Mouse (Mus musculus): ENCODE results near the gene Rps28.
"Not testable (repeated sequence)": the region's sequence is repeated elsewhere in the genome, so short reads cannot be mapped to it uniquely, and the experiment has no call there.

Rps28 gene

DNA sequence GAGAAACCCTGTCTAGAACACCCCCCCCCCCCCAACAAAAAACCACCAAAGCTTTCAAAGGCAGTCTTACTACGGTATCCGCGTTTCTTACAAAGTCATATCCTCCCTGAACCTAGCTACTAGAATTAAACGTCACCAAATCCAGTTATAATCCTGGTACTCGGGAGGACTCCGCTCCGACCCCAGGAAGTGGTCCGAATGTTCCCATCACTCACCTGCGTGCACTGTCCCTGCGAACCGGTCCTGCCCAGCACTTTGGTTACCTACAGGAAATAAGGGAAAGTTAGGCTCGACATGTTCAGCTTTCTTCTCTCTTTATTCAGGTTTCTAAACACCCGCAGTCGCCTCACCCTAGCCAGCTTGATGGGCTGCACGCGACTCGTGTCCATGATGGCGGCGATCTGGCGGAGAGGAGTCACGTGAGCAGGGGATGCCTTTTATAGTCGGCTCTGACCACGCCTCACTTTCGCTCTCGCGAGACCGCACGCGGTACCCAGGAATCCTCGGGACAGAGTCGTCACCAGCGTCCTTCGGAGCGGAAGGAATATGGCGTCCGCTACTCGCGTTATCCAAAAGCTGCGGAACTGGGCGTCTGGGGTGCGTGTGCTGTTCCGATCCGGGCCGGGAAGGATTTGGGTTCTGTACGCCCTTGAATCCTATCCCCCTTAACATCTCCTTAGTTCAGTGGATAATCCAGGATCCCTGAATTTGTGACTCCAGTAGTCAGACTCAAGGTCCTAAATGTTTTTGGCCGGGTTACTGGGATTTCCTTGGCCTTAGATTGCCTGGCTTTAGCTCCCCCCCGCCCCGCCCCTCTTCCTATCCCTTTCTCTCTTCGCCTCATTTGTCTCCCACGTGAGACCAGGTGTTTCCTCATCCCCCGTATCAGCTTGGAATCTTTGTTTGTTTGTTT lies at the start of gene Rps28, which contains the start of gene Ndufa7:
Gene Rps28, minus strand, starts transcription at position 479 of the 913 bp plus-strand sequence.
Gene Ndufa7, plus strand, starts transcription at position 489 of the 913 bp plus-strand sequence.
- in situ Hi-C loops (cut with MboI, MseI): no loop called here

GRCm38 (mm10) chr17:33873537-33873936 lies 49.2 kb upstream of the Rps28 start, which contains the start of gene Gm7029:
Gene Gm7029, plus strand, starts transcription at chr17:33873837.
- in situ Hi-C loops (cut with MboI, MseI): not testable (repeated sequence)

DNA sequence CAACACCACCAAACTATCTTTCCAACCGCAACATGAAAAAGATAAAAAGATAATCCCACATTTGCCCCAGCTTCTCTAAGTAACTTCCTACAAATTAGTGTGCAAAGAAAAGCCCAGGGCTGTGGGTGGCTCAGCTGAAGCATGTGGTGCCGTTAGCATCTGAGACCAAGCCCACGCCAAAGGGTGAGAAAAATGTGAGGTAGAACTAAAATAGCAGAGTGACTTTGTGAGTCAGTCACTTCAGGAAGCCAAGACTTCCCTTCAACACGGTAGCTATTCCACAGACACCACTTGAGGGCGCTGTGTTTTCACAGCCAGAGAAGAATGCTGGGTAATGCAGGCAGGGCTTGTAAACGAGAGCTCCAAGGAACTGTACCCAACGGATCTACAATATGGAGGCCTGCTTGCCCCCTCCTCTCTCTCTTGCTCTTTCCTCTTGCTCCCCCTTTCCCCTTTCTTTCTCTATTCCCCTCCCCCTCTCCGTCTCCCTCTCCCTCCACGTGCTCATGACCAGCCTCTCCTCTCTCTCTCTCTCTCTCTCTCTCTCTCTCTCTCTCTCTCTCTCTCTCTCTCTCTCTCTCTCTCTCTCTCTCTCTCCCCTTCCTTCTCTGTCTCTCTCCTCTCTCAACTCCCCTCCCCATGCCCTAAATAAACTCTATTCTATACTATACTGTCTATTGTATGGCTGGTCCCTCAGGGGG lies 41.1 kb upstream of the Rps28 start:
- in situ Hi-C loops (cut with MboI, MseI): no loop called here

DNA sequence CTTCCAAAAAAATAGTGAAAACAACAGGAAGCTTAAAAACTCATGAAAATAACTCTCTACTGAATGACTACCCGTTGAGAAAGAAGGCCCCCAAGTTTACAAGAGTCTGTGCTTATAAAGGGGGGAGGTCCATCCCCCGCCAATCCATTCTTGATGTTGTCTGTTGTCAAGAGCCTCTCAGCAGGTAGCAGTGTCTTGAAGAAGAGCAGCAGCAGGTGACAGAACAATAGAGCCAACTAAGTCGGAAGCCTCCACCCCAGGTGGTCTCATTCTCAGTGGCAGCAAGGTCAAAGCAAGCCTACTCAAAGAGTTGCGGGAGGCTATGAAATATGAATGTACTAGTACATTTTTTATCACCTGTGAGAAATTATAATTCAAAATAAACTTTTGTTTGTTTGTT lies 33.5 kb upstream of the Rps28 start:
- in situ Hi-C loops (cut with MboI, MseI): no loop called here

GRCm38 (mm10) chr17:33851331-33851730 lies 27.0 kb upstream of the Rps28 start:
- in situ Hi-C loops (cut with MboI, MseI): no loop called here

- in situ Hi-C loops (cut with MboI, MseI): no loop called here
Measured at GRCm38 (mm10) chr17:33848139-33848538, 23.8 kb upstream of the Rps28 start.

GRCm38 (mm10) chr17:33844196-33844595 lies 19.8 kb upstream of the Rps28 start:
- in situ Hi-C loops (cut with MboI, MseI): no loop called here

DNA sequence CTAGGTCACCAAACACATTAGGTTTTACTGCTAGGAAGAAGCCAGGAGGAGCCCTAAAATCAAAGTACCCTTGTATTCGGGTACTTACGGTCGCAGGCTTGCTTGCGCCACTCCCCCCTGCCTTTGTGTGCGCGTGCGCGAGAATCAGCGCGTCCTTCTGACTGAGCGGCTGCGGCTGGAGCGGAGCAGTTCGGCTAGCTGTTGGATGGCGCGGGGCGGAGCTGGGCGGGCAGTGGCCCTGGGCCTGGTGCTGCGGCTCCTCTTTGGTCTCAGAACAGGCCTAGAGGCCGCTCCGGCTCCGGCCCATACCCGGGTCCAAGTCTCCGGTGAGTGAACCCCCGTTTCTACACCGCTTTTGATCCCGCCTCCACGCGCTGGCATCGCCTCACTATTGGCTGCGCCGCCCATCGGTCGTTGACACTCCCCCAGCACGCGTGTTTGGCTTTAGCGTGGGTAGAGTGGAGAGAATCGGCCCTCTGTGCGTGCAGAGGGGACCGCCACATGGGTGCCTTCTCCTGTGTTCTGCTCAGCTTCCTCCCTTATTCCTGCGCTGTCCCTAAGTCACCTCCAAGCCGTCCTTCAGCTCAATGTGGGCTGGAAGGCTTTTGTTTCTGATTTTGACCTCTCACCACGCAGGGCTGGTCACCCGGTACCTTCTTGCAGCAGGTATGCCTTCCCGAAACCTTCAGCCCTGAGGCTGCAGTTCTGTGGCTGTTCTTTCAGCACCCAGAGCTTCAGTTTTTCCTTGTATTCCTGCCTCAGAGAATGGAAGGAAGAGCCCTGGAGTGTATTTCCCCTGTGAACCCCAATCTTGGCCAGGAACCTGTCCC lies 18.8 kb upstream of the Rps28 start, which contains the start of gene Cd320:
Gene Cd320, plus strand, starts transcription at position 126 of the 830 bp plus-strand sequence.
- in situ Hi-C loops (cut with MboI, MseI): no loop called here

DNA sequence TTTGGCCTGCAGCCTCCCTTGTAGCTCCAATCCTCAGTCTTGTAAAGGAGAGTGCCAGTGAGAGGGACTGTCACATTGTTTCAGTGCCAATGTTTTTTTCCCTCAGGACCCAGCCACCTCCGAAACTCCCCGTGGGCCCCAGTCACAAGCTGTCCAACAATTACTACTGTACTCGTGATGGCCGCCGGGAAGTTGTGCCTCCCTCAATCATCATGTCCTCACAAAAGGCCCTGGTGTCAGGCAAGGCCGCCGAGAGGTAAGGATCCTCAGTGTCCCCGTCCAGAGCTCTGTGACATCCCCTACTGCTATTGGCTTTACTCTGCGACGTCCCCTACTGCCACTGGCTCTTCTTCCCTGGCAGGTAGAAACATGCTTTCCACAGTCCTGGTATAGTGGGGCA lies 5.2 kb upstream of the Rps28 start:
- in situ Hi-C loops (cut with MboI, MseI): no loop called here

- in situ Hi-C loops (cut with MboI, MseI): no loop called here
Measured at GRCm38 (mm10) chr17:33828892-33829291, 4.5 kb upstream of the Rps28 start.

DNA sequence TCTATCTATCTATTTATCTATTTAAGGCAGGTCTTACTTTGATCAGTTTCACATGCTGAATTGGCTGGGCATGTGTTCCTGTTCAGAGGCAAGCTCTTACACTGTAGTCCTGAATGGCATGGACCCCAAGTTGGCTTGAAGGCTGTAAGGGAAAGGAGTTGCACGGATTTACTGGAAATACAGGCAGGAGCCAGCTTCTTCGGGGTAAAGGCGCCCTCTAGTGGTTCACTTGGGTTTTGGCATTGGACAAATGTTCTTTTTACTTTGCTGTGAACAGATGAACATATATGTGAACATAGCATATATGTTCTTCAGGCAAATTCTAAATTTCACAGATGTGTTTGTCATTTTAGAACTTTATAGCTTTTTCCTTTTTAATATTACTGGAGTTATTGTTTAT lies 2.5 kb upstream of the Rps28 start:
- in situ Hi-C loops (cut with MboI, MseI): no loop called here

- in situ Hi-C loops (cut with MboI, MseI): no loop called here
Measured at GRCm38 (mm10) chr17:33825462-33825861, 1.1 kb upstream of the Rps28 start.

DNA sequence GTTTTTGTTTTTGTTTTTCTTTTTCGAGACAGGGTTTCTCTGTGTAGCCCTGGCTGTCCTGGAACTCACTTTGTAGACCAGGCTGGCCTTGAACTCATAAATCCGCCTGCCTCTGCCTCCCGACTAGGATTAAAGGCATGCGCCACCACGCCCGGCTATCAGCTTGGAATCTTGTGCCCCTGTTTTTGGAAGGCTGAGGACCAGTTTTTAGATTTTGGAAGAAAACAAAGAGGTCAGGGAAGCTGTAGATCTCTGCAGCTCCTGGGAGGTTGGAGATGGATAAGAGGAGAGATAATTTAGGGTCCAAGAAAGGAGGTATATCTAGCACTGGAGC lies 602 bp upstream of the Rps28 start:
- in situ Hi-C loops (cut with MboI, MseI): not testable (repeated sequence)

GRCm38 (mm10) chr17:33823171-33823570 lies 1.2 kb downstream of the Rps28 start:
- in situ Hi-C loops (cut with MboI, MseI): not testable (repeated sequence)

DNA sequence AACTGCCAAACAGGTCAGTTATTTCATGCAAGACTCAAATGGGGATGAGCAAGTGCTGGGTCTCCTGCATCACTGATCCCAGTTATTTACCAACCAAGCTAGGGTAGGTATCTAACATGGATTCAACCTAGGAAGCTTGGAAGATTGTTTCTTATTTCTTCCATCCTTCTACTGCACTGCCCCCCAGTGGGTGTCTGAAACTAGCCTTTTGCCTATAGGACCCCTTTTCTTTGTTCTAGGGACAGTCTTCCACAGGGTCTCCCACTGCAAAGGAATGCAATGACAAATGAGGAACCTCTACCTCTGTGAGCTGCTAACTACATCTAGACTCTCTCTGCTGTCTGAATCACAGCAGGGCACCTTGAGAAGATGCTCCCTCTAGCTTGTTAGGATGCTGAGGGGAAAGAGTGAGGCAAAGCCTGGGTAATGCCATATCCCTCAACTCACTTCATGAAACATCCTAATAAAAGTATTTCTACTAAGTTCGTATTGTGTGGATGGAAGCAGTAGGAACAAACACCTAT lies 1.9 kb downstream of the Rps28 start:
- in situ Hi-C loops (cut with MboI, MseI): no loop called here

DNA sequence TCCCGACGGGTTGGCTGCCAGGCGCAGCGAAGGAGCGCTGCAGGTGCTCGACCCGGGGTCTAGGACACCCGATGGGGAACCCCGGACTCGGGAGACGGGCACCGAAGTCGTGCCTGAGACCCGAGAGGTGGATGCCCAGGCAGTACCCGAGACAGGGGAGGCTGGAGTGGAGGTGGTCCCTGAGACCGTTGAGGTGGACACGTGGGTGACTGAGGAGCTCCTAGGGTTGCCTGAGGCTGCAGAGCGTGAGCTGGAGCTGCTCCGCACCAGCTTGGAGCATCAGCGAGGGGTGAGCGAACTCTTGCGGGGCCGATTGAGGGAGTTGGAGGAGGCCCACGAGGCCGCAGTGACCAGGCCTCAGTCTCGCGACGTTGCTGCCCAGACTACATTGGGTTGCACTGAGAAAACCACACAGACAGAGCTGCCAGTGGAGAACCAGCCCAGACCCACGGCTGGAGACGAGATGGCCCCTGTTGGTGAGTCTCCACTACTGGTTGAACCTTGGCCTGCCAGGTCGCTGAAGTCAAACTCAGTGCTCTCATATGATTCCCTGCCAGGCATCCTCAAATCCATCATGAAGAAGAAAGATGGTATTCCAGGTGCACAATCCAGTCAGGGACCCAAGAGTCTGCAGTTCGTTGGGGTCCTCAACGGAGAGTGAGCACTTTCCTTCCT lies 6.3 kb downstream of the Rps28 start:
- in situ Hi-C loops (cut with MboI, MseI): no loop called here

- in situ Hi-C loops (cut with MboI, MseI): no loop called here
Measured at GRCm38 (mm10) chr17:33817184-33817968, 7.0 kb downstream of the Rps28 start.

- in situ Hi-C loops (cut with MboI, MseI): no loop called here
Measured at GRCm38 (mm10) chr17:33816612-33817011, 7.8 kb downstream of the Rps28 start.

GRCm38 (mm10) chr17:33815399-33815798 lies 9.0 kb downstream of the Rps28 start:
- in situ Hi-C loops (cut with MboI, MseI): no loop called here

DNA sequence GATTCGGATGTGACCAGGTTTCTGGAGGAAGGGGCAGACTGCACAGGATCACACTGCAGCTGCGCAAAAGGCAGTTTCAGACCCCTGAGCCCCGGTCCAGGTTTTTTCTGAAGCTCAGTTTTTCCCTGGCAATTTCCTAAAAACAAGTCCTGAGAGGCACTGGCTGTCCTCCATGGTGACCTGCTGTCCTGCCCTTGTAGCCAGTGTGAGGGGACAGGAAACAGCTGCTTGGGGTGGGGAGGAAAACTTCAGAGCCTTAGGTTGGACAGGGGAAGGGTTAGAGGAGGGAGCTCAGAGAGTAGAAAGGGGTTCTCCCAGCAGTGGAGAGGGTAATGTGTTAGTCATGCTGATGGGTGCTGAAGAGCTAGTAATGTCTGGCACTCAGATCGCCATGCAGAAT lies 11.4 kb downstream of the Rps28 start:
- in situ Hi-C loops (cut with MboI, MseI): loop anchor here (5.0 kb wide), 1 partner anchor 126 kb away; the partner anchor contains the start of gene Hnrnpm

All from T-helper 1 cell (primary cell).